Mouse (Mus musculus): ENCODE data around the gene Clasrp.

The Clasrp gene

GRCm38 (mm10) chr7:19531077-19531476, 73.2 kb downstream of the Clasrp start:
- DNase-seq (ENCODE audit: low read depth, low spot score): no peak
